Mouse (Mus musculus): Measurements from ENCODE around the gene Sgms1. TPM values are rescaled to one million over a fixed set of nuclear protein-coding genes. Genes with fewer than 3 reads are reported as not detected.

The Sgms1 gene
- polyA plus RNA-seq, 1 experiment from 2014 or later, result 13.8 TPM

DNA sequence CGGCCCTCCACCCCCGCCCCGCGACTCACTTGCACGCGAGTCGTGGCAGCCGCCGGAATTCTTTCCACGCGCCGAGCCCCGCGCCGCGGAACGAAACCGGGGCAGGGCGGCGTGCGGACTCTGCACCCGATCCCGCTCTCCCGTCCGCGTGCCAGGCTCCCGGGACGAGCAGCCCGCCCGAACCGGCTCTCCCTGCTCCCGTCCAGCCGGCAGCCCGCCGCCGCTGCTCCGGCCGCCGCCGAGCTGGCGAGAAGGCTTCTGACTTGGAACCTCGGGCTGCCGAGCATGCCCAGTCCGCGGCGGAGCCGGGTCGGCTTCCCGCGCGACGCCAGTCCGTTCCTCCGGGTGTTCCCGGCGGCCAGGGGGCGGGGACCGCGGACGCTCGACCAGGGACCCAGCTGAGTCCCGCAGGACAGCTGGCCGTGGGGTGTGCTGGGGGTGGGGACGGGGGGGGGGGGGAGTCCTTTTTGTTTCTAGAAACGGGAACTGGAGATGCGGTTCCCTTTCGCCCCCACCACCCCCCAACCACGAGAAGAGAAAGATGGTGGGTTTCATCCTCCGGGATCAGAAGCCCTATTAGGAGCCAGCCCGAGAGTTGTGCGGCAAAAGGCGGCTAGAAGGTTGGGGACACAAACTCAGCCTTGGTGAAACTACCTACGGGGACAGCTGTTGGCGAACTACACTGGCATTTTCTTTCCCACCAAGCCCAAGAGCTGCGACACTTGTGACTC lies 1.2 kb downstream of the Sgms1 start:
- H3K27ac ChIP-seq (replicated peaks; ENCODE audit: low read depth, low read length), result peak overlapping the region; percentile 97
- DNase-seq, result peak; percentile 94
- peak overlapping the region; percentile 78 for H3K4me3 ChIP-seq (replicated peaks; ENCODE audit: low read depth, low read length)
- WGBS, result under 1% methylated on average over 70 of the region's 75 CpGs
- no peaks in the 10 kb centered on the region for H3K27me3 ChIP-seq (ENCODE audit: control insufficient read depth, insufficient read depth, low read length)
- peak overlapping the region; percentile 88 for H3K4me2 ChIP-seq (ENCODE audit: low read length)
- peaks cover 14% of the 10 kb centered on the region for H3K4me1 ChIP-seq (ENCODE audit: control insufficient read depth, insufficient read depth, low read length)
- peak overlapping the region; percentile 88 for H3K9ac ChIP-seq (replicated peaks; ENCODE audit: low read length)
- H3K36me3 ChIP-seq (ENCODE audit: control insufficient read depth, insufficient read depth, low read length), result no peaks in the 10 kb centered on the region
- ATAC-seq (ENCODE audit: low FRiP score, low TSS enrichment), result peak; percentile 90
- no peaks in the 10 kb centered on the region for H3K9me3 ChIP-seq (ENCODE audit: control insufficient read depth, low read length)

DNA sequence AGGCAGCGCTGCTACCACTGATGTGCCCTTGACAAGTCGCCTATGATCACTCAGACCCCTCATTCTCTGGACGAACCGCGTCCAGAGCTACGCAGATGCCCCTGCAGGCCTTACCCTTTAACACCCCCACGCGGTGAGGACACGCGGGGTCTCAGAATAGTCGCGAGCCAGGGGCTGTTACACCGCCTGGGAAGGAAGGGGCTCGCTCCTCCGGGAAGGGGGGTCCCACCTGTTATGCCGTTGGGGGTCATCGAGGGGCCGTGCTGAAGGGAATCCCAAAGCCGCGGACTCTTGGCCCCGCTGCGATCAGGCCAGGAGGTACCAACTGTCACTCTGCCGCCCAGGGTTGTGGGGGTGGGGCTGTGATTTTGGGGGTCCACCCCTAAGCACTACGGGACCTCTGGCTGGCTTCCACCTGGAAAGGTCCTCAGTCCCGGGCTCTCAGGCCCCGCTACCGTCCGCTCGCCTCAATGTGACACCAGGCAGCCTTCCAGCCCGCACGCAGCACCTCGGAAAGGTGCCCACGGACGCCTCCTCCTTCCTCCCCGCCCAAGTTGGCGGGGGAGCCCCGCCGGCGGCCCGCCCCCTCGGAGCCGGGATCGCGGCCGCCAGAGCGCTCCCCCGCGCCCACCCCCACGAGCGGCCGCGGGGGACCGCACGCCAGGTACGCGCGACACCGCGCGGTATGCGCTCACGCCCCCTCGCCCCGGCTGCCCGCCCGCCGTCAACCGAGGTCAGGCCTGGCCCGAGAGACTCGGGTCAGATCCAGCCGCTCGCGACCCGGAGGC lies 1.9 kb downstream of the Sgms1 start:
- no peaks in the 10 kb centered on the region for H3K36me3 ChIP-seq (ENCODE audit: control insufficient read depth, insufficient read depth, low read length)
- WGBS, result under 1% methylated on average over 74 of the region's 74 CpGs
- peak overlapping the region; percentile 88 for H3K4me2 ChIP-seq (ENCODE audit: low read length)
- peak overlapping the region; percentile 78 for H3K4me3 ChIP-seq (replicated peaks; ENCODE audit: low read depth, low read length)
- DNase-seq, result peak; percentile 59
- peak overlapping the region; percentile 88 for H3K9ac ChIP-seq (replicated peaks; ENCODE audit: low read length)
- no peaks in the 10 kb centered on the region for H3K27me3 ChIP-seq (ENCODE audit: control insufficient read depth, insufficient read depth, low read length)
- H3K4me1 ChIP-seq (ENCODE audit: control insufficient read depth, insufficient read depth, low read length), result peaks cover 14% of the 10 kb centered on the region
- H3K27ac ChIP-seq (replicated peaks; ENCODE audit: low read depth, low read length), result peak overlapping the region; percentile 97
- ATAC-seq (ENCODE audit: low FRiP score, low TSS enrichment), result peak; percentile 14
- H3K9me3 ChIP-seq (ENCODE audit: control insufficient read depth, low read length), result no peaks in the 10 kb centered on the region

DNA sequence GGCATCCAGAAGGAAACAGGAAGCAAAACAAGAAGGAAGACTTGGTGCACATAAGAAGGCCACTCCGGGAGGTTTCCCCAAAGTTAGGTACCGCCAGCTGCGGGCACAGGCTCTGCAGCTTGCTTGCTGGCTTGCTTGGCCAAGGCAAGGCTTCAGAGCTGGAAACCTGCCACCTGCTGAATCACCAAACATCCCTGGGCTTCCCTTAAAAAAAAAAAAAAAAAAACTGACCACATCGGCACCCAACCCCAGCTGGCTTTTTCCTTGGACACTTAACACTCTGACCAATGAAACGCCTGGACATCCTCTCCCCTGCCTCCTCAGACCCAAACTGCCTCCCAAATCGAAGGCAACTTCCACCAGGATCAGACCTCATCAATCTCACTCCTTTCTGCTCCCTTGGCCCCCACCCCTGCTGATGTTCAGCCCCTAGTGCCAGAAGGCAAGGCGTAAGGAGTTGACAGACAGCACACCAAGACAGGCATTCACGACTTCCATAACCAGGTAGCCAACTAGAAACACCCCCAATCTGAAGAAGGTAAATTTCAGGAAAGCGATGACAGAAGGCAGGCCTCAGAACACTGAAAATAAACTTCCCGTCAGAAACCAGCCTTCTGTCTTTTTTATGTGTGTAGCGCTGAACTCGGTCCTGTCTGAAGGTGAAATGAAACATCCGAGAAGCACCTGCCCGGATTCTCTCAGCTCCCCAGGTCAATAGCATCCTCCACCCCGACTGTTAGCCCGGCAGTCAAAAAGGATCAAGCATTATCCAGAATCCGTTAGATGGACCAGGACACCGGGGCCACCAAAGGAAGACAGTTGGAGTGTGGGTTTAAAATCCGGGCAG lies 2.7 kb downstream of the Sgms1 start:
- Histone ChIP-seq H3K36me3 (ENCODE audit: control insufficient read depth, insufficient read depth, low read length) (no peaks in the 10 kb centered on the region), H3K4me3 (replicated peaks; ENCODE audit: low read depth, low read length) (peak overlapping the region; percentile 78), H3K9ac (replicated peaks; ENCODE audit: low read length) (peak overlapping the region; percentile 88), H3K27me3 (ENCODE audit: control insufficient read depth, insufficient read depth, low read length) (no peaks in the 10 kb centered on the region), H3K4me2 (ENCODE audit: low read length) (peak overlapping the region; percentile 88), H3K9me3 (ENCODE audit: control insufficient read depth, low read length) (no peaks in the 10 kb centered on the region), H3K4me1 (ENCODE audit: control insufficient read depth, insufficient read depth, low read length) (peaks cover 14% of the 10 kb centered on the region), H3K27ac (replicated peaks; ENCODE audit: low read depth, low read length) (no peak overlapping the region)
- DNase-seq (peak; percentile 33), ATAC-seq (ENCODE audit: low FRiP score, low TSS enrichment) (no peak)
- 30% methylated on average over 19 of the region's 19 CpGs for WGBS

DNA sequence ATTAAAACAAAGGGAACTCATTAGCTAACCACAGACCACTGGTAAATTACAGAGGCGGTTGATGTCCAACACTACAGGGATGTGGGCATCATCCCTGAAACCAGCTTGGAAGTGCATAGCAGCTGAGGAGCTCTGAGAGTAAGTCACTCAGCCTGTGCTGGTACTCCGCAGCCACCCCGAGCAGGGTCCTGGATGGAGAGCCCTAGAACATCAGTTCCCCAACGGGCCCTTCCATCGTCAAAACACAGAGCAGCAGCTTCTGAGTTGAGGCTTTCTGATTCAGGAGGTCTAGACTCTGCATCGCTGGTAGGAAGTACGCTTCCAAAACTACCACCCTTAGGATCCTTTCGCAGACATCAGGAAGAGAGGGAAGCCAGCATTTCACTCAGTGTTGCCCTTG lies 5.8 kb downstream of the Sgms1 start:
- Histone ChIP-seq H3K36me3 (ENCODE audit: control insufficient read depth, insufficient read depth, low read length) (no peaks in the 10 kb centered on the region), H3K9ac (replicated peaks; ENCODE audit: low read length) (no peak overlapping the region), H3K4me2 (ENCODE audit: low read length) (no peak overlapping the region), H3K27me3 (ENCODE audit: control insufficient read depth, insufficient read depth, low read length) (no peaks in the 10 kb centered on the region), H3K27ac (replicated peaks; ENCODE audit: low read depth, low read length) (no peak overlapping the region), H3K4me3 (replicated peaks; ENCODE audit: low read depth, low read length) (no peak overlapping the region), H3K9me3 (ENCODE audit: control insufficient read depth, low read length) (no peaks in the 10 kb centered on the region), H3K4me1 (ENCODE audit: control insufficient read depth, insufficient read depth, low read length) (peaks cover 9% of the 10 kb centered on the region; the same call in 1 of the 2 replicates)
- ATAC-seq (ENCODE audit: low FRiP score, low TSS enrichment) (no peak), DNase-seq (no peak)
- WGBS, result 96% methylated on average over 8 of the region's 8 CpGs

DNA sequence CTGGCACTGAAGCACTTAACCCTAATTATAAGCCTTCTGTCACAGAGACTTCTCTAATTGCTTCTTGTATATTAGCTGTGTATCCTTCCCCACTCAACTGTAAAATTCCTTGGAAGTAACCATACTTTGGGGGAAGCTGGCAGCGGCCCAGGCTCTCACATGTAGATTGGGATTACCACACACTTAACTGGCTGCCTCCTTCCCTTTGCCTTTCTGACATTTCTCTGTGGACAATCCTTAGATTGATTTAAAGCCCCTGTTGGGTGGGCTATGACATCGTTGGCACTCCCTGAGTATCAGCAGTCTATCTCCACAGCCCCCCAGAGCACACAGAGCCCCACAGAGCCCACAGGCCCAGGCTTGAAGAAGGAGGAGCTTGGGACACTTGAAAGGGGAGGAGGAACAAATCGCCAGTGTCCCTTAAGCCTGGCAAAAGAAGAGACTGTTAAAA lies 8.0 kb downstream of the Sgms1 start:
- Histone ChIP-seq H3K4me1 (ENCODE audit: control insufficient read depth, insufficient read depth, low read length) (0 out of 2 replicates have a peak, but pooled peaks cover 4% of the 10 kb centered on the region), H3K27me3 (ENCODE audit: control insufficient read depth, insufficient read depth, low read length) (no peaks in the 10 kb centered on the region), H3K27ac (replicated peaks; ENCODE audit: low read depth, low read length) (no peak overlapping the region), H3K4me3 (replicated peaks; ENCODE audit: low read depth, low read length) (no peak overlapping the region), H3K9ac (replicated peaks; ENCODE audit: low read length) (no peak overlapping the region), H3K4me2 (ENCODE audit: low read length) (no peak overlapping the region), H3K9me3 (ENCODE audit: control insufficient read depth, low read length) (no peaks in the 10 kb centered on the region), H3K36me3 (ENCODE audit: control insufficient read depth, insufficient read depth, low read length) (no peaks in the 10 kb centered on the region)
- ATAC-seq (ENCODE audit: low FRiP score, low TSS enrichment) (no peak), DNase-seq (no peak)
- 71% methylated on average over 3 of the region's 3 CpGs for WGBS

DNA sequence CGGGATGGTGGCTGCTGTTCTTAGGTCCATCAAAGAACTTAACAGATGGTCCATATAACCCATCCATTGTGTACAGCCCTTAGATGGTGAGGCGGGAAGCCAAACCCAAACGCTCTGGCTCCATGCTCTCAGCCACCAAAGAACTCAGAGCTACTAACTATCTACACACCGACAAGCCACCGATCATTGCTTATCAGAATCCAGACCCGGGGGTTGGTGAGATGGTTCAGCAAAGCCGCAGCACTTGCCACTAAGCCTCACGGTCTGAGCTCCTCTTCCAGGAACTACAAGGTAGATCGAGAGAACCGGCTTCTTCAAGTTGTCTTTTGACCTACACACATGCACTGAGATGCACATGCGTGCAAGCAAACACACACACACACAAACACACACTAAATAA lies 8.8 kb downstream of the Sgms1 start:
- Histone ChIP-seq H3K4me2 (ENCODE audit: low read length) (no peak overlapping the region), H3K9me3 (ENCODE audit: control insufficient read depth, low read length) (no peaks in the 10 kb centered on the region), H3K4me1 (ENCODE audit: control insufficient read depth, insufficient read depth, low read length) (0 out of 2 replicates have a peak, but pooled peaks cover 4% of the 10 kb centered on the region), H3K9ac (replicated peaks; ENCODE audit: low read length) (no peak overlapping the region), H3K27ac (replicated peaks; ENCODE audit: low read depth, low read length) (no peak overlapping the region), H3K36me3 (ENCODE audit: control insufficient read depth, insufficient read depth, low read length) (no peaks in the 10 kb centered on the region), H3K4me3 (replicated peaks; ENCODE audit: low read depth, low read length) (no peak overlapping the region), H3K27me3 (ENCODE audit: control insufficient read depth, insufficient read depth, low read length) (no peaks in the 10 kb centered on the region)
- 95% methylated on average over 11 of the region's 11 CpGs for WGBS
- ATAC-seq (ENCODE audit: low FRiP score, low TSS enrichment) (no peak), DNase-seq (no peak)

DNA sequence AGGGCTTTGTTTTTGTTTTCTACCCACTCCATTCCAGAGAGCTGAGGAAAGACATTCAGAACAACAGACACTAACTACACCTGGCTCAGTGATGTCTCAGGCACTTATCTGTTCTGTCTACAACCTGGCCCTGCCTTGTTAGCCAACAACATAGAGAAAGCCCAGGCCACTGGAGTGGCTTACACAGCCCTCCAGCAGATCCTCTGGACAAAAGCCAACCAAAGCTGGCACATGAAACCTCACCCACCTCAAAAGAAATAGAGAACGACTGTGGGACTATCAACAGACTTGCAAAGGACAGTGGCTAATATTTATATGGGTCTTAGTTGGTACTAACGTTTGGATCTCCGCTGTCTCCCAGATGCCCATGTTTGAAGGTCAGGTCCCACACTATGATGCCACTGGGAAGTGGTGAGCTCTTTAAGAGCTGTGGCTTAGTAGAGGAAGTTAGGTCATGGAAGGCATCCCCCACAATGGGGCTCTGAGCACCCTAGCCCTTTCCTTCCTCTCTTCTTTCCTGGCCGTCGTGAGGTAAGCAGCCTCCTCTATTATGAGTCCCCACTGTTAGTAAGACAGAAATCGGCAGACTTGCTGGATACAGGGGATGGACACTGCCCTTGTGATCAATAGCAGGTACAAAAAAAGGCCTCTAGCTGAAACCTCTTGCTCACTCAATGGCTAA lies 10.1 kb downstream of the Sgms1 start:
- Histone ChIP-seq H3K4me2 (ENCODE audit: low read length) (no peak overlapping the region), H3K9me3 (ENCODE audit: control insufficient read depth, low read length) (no peaks in the 10 kb centered on the region), H3K27me3 (ENCODE audit: control insufficient read depth, insufficient read depth, low read length) (no peaks in the 10 kb centered on the region), H3K4me3 (replicated peaks; ENCODE audit: low read depth, low read length) (no peak overlapping the region), H3K9ac (replicated peaks; ENCODE audit: low read length) (no peak overlapping the region), H3K4me1 (ENCODE audit: control insufficient read depth, insufficient read depth, low read length) (0 out of 2 replicates have a peak, but pooled peaks cover 4% of the 10 kb centered on the region), H3K27ac (replicated peaks; ENCODE audit: low read depth, low read length) (no peak overlapping the region), H3K36me3 (ENCODE audit: control insufficient read depth, insufficient read depth, low read length) (no peaks in the 10 kb centered on the region)
- DNase-seq (no peak), ATAC-seq (ENCODE audit: low FRiP score, low TSS enrichment) (no peak)
- WGBS, result 89% methylated on average over 6 of the region's 6 CpGs

DNA sequence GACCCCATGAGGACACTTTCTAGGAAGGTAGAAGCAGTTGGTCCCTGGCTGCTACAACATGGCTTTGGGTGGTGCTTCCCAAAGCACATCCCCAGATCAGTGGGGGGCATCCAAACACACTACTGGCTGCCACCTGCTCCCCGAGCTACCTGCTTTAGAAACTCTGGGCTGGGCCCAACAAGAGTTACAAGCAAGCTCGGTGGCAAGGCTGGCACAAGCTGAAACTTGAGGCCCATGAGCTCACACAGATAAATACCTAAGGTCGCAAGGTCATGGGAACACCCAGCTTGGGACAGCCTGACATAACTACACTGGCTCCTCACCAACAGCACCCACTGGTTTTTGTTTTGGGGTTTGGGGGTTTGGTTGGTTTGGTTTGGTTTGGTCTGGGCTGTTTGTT lies 10.9 kb downstream of the Sgms1 start:
- H3K4me2 ChIP-seq (ENCODE audit: low read length), result no peak overlapping the region
- H3K36me3 ChIP-seq (ENCODE audit: control insufficient read depth, insufficient read depth, low read length), result no peaks in the 10 kb centered on the region
- WGBS, result 65% methylated on average over 3 of the region's 3 CpGs
- ATAC-seq (ENCODE audit: low FRiP score, low TSS enrichment), result no peak
- H3K27me3 ChIP-seq (ENCODE audit: control insufficient read depth, insufficient read depth, low read length), result no peaks in the 10 kb centered on the region
- no peaks in the 10 kb centered on the region for H3K9me3 ChIP-seq (ENCODE audit: control insufficient read depth, low read length)
- no peak for DNase-seq
- H3K9ac ChIP-seq (replicated peaks; ENCODE audit: low read length), result no peak overlapping the region
- H3K4me3 ChIP-seq (replicated peaks; ENCODE audit: low read depth, low read length), result no peak overlapping the region
- 0 out of 2 replicates have a peak, but pooled peaks cover 4% of the 10 kb centered on the region for H3K4me1 ChIP-seq (ENCODE audit: control insufficient read depth, insufficient read depth, low read length)
- no peak overlapping the region for H3K27ac ChIP-seq (replicated peaks; ENCODE audit: low read depth, low read length)

All from midbrain, embryonic 14.5 days (tissue).